Mouse (Mus musculus): ENCODE measurements at regions not wholly inside any gene's neighbourhood (a gene's known extent, or its start where the extent isn't known, plus 50 kb on each side); places are given as distances from the start of the nearest gene placed in this dataset.

GRCm38 (mm10) chr17:68057264-68057663, 53.3 kb upstream of the Arhgap28 start:
- Histone ChIP-seq H3K4me1 (ENCODE audit: control insufficient read depth, insufficient read depth, insufficient read length) (no peaks in the 10 kb centered on the region), H3K27ac (ENCODE audit: insufficient read depth, low read length) (no peak overlapping the region), H3K36me3 (ENCODE audit: control insufficient read depth, insufficient read depth, low read length) (no peaks in the 10 kb centered on the region), H3K4me3 (ENCODE audit: extremely low read depth, insufficient read depth, insufficient read length) (no peak overlapping the region), H3K27me3 (ENCODE audit: control insufficient read depth, insufficient read depth, low read length) (no peaks in the 10 kb centered on the region)
- TF ChIP-seq POLR2A (IDR thresholded peaks at IDR 0.05; ENCODE audit: low read depth, low read length) (no peak), CTCF (IDR thresholded peaks at IDR 0.05; ENCODE audit: extremely low read depth, insufficient read depth, insufficient read length, insufficient replicate concordance) (no peak)
- WGBS = 79% methylated on average over 3 of the region's 3 CpGs
- DNase-seq (ENCODE audit: low read depth in 1 of 2, low spot score in 2 of 2) = no peak

GRCm38 (mm10) chr17:68060455-68060854, 56.5 kb upstream of the Arhgap28 start:
- no peak for DNase-seq (ENCODE audit: low read depth in 1 of 2, low spot score in 2 of 2)
- TF ChIP-seq POLR2A (IDR thresholded peaks at IDR 0.05; ENCODE audit: low read depth, low read length) = no peak
- TF ChIP-seq CTCF (IDR thresholded peaks at IDR 0.05; ENCODE audit: extremely low read depth, insufficient read depth, insufficient read length, insufficient replicate concordance) = no peak
- Histone ChIP-seq H3K4me3 (ENCODE audit: extremely low read depth, insufficient read depth, insufficient read length) (no peak overlapping the region), H3K27ac (ENCODE audit: insufficient read depth, low read length) (no peak overlapping the region), H3K27me3 (ENCODE audit: control insufficient read depth, insufficient read depth, low read length) (no peaks in the 10 kb centered on the region), H3K4me1 (ENCODE audit: control insufficient read depth, insufficient read depth, insufficient read length) (no peaks in the 10 kb centered on the region), H3K36me3 (ENCODE audit: control insufficient read depth, insufficient read depth, low read length) (no peaks in the 10 kb centered on the region)
- 79% methylated on average over 3 of the region's 3 CpGs for WGBS

- WGBS = 90% methylated on average over 9 of the region's 9 CpGs
- DNase-seq (ENCODE audit: low read depth in 1 of 2, low spot score in 2 of 2) = no peak
Observed at GRCm38 (mm10) chr17:68065751-68066150, 61.8 kb upstream of the Arhgap28 start.

GRCm38 (mm10) chr17:68066204-68066603, 62.3 kb upstream of the Arhgap28 start:
- Histone ChIP-seq H3K27ac (ENCODE audit: insufficient read depth, low read length) (no peak overlapping the region), H3K4me1 (ENCODE audit: control insufficient read depth, insufficient read depth, insufficient read length) (no peaks in the 10 kb centered on the region), H3K27me3 (ENCODE audit: control insufficient read depth, insufficient read depth, low read length) (no peaks in the 10 kb centered on the region), H3K36me3 (ENCODE audit: control insufficient read depth, insufficient read depth, low read length) (no peaks in the 10 kb centered on the region), H3K4me3 (ENCODE audit: extremely low read depth, insufficient read depth, insufficient read length) (no peak overlapping the region)
- no peak for DNase-seq (ENCODE audit: low read depth in 1 of 2, low spot score in 2 of 2)
- no peak for TF ChIP-seq POLR2A (IDR thresholded peaks at IDR 0.05; ENCODE audit: low read depth, low read length)
- no peak for TF ChIP-seq CTCF (IDR thresholded peaks at IDR 0.05; ENCODE audit: extremely low read depth, insufficient read depth, insufficient read length, insufficient replicate concordance)
- 71% methylated on average over 2 of the region's 2 CpGs for WGBS

More at GRCm38 (mm10) chr17:68065751-68066150, 61.8 kb upstream of the Arhgap28 start:
- H3K4me3 ChIP-seq (ENCODE audit: extremely low read depth, insufficient read depth, insufficient read length) = no peak overlapping the region
- no peak overlapping the region for H3K27ac ChIP-seq (ENCODE audit: insufficient read depth, low read length)
- H3K27me3 ChIP-seq (ENCODE audit: control insufficient read depth, insufficient read depth, low read length) = no peaks in the 10 kb centered on the region
- no peaks in the 10 kb centered on the region for H3K36me3 ChIP-seq (ENCODE audit: control insufficient read depth, insufficient read depth, low read length)
- no peaks in the 10 kb centered on the region for H3K4me1 ChIP-seq (ENCODE audit: control insufficient read depth, insufficient read depth, insufficient read length)
- TF ChIP-seq POLR2A (IDR thresholded peaks at IDR 0.05; ENCODE audit: low read depth, low read length) (no peak), CTCF (IDR thresholded peaks at IDR 0.05; ENCODE audit: extremely low read depth, insufficient read depth, insufficient read length, insufficient replicate concordance) (no peak)

- H3K27me3 ChIP-seq (ENCODE audit: control insufficient read depth, insufficient read depth, low read length) = no peaks in the 10 kb centered on the region
- no peak overlapping the region for H3K27ac ChIP-seq (ENCODE audit: insufficient read depth, low read length)
- WGBS = 81% methylated on average over 7 of the region's 7 CpGs
- no peak overlapping the region for H3K4me3 ChIP-seq (ENCODE audit: extremely low read depth, insufficient read depth, insufficient read length)
- no peaks in the 10 kb centered on the region for H3K4me1 ChIP-seq (ENCODE audit: control insufficient read depth, insufficient read depth, insufficient read length)
- TF ChIP-seq POLR2A (IDR thresholded peaks at IDR 0.05; ENCODE audit: low read depth, low read length) (no peak), CTCF (IDR thresholded peaks at IDR 0.05; ENCODE audit: extremely low read depth, insufficient read depth, insufficient read length, insufficient replicate concordance) (no peak)
- H3K36me3 ChIP-seq (ENCODE audit: control insufficient read depth, insufficient read depth, low read length) = no peaks in the 10 kb centered on the region
- DNase-seq (ENCODE audit: low read depth in 1 of 2, low spot score in 2 of 2) = no peak
Observed at GRCm38 (mm10) chr17:68069008-68069407, 65.1 kb upstream of the Arhgap28 start.

- Histone ChIP-seq H3K27ac (ENCODE audit: insufficient read depth, low read length) (no peak overlapping the region), H3K27me3 (ENCODE audit: control insufficient read depth, insufficient read depth, low read length) (no peaks in the 10 kb centered on the region), H3K4me1 (ENCODE audit: control insufficient read depth, insufficient read depth, insufficient read length) (no peaks in the 10 kb centered on the region), H3K36me3 (ENCODE audit: control insufficient read depth, insufficient read depth, low read length) (no peaks in the 10 kb centered on the region), H3K4me3 (ENCODE audit: extremely low read depth, insufficient read depth, insufficient read length) (no peak overlapping the region)
- TF ChIP-seq CTCF (IDR thresholded peaks at IDR 0.05; ENCODE audit: extremely low read depth, insufficient read depth, insufficient read length, insufficient replicate concordance) = no peak
- TF ChIP-seq POLR2A (IDR thresholded peaks at IDR 0.05; ENCODE audit: low read depth, low read length) = no peak
- no peak for DNase-seq (ENCODE audit: low read depth in 1 of 2, low spot score in 2 of 2)
- 82% methylated on average over 5 of the region's 5 CpGs for WGBS
Observed at GRCm38 (mm10) chr17:68069484-68069883, 65.6 kb upstream of the Arhgap28 start.

- 72% methylated on average over 4 of the region's 4 CpGs for WGBS
- H3K27ac ChIP-seq (ENCODE audit: insufficient read depth, low read length) = no peak overlapping the region
- TF ChIP-seq CTCF (IDR thresholded peaks at IDR 0.05; ENCODE audit: extremely low read depth, insufficient read depth, insufficient read length, insufficient replicate concordance) (no peak), POLR2A (IDR thresholded peaks at IDR 0.05; ENCODE audit: low read depth, low read length) (no peak)
- no peaks in the 10 kb centered on the region for H3K36me3 ChIP-seq (ENCODE audit: control insufficient read depth, insufficient read depth, low read length)
- no peaks in the 10 kb centered on the region for H3K4me1 ChIP-seq (ENCODE audit: control insufficient read depth, insufficient read depth, insufficient read length)
- no peak overlapping the region for H3K4me3 ChIP-seq (ENCODE audit: extremely low read depth, insufficient read depth, insufficient read length)
- no peaks in the 10 kb centered on the region for H3K27me3 ChIP-seq (ENCODE audit: control insufficient read depth, insufficient read depth, low read length)
- DNase-seq (ENCODE audit: low read depth in 1 of 2, low spot score in 2 of 2) = no peak
Observed at GRCm38 (mm10) chr17:68071472-68071871, 67.6 kb upstream of the Arhgap28 start.
